Mouse (Mus musculus) ovary, adult 2 months (tissue): ENCODE data around the gene Gm3045. TPM values are rescaled to one million over a fixed set of nuclear protein-coding genes. Genes with fewer than 3 reads are reported as not detected.

Experiments
- polyA plus RNA-seq: library from polyadenylated mRNA; depleted of rRNA; stranded (reverse); fragments of >200 nt; gene quantifications from 2 replicates; pipeline ENCODE4 v1.2.3, GENCODE M21; 2012; rRNA removed

Gene Gm3045
- polyA plus RNA-seq = not detected in 2 replicates

GRCm38 (mm10) chr13:56426365-56426764, at the start of gene Gm3045:
Gene Gm3045 (plus strand): TSS chr13:56426594.

GRCm38 (mm10) chr13:56438211-56439075, 12.0 kb downstream of the Gm3045 start, which contains the start of gene Slc25a48:
Gene Slc25a48 (plus strand): TSS chr13:56438355.

GRCm38 (mm10) chr13:56482146-56482545, 55.8 kb downstream of the Gm3045 start, which contains the start of gene Il9:
Gene Il9 (minus strand): TSS chr13:56482246.

Other genes with a start within 250 kb of the Gm3045 start
- 3.2 and 3.7 TPM in 2 replicates for gene Tifab, start 247.7 kb upstream of the Gm3045 start, polyA plus RNA-seq
- gene Neurog1, start 174.4 kb upstream of the Gm3045 start, polyA plus RNA-seq = not detected in 2 replicates
- 224 and 380 TPM in 2 replicates for gene Cxcl14, start 130.0 kb upstream of the Gm3045 start, polyA plus RNA-seq
- 22.8 and 36.1 TPM in 2 replicates for gene Slc25a48, start 11.8 kb downstream of the Gm3045 start, polyA plus RNA-seq
- gene Il9, start 55.7 kb downstream of the Gm3045 start, polyA plus RNA-seq = not detected in 2 replicates
- gene Fbxl21, start 95.9 kb downstream of the Gm3045 start, polyA plus RNA-seq = 0.93 and 2.4 TPM in 2 replicates
- gene Lect2, start 121.9 kb downstream of the Gm3045 start, polyA plus RNA-seq = not detected in 2 replicates
- gene Tgfbi, start 182.9 kb downstream of the Gm3045 start, polyA plus RNA-seq = 127 and 202 TPM in 2 replicates